Mouse (Mus musculus): ENCODE results near the gene Fat3. TPM values are rescaled to one million over a fixed set of nuclear protein-coding genes. Genes with fewer than 3 reads are reported as not detected.

Gene Fat3
- 1 to 10 TPM in 1 of 2 experiments, under 1 TPM in 1; 0.43 to 1.0 TPM for total RNA-seq (2021)
- long read RNA-seq, experiment 1 = 0 reads
- long read RNA-seq, experiment 2 = 0 reads

GRCm38 (mm10) chr9:16501186-16501711, at the start of gene Fat3:
TSS of gene Fat3 (minus strand) at chr9:16501285.
- DNase-seq = no peak

- no peak for DNase-seq
Observed at GRCm38 (mm10) chr9:16532884-16533283, 31.8 kb upstream of the Fat3 start.

GRCm38 (mm10) chr9:16517543-16517942, 16.5 kb upstream of the Fat3 start:
- DNase-seq = no peak

GRCm38 (mm10) chr9:16512005-16512404, 10.9 kb upstream of the Fat3 start:
- DNase-seq = no peak

- DNase-seq = no peak
Observed at GRCm38 (mm10) chr9:16503776-16504175, 2.7 kb upstream of the Fat3 start.

- DNase-seq = no peak
Observed at GRCm38 (mm10) chr9:16502673-16503343, 1.7 kb upstream of the Fat3 start.

GRCm38 (mm10) chr9:16501990-16502672, 1.0 kb upstream of the Fat3 start:
- peak; percentile 35 for DNase-seq

- peak; percentile 16 for DNase-seq
Observed at GRCm38 (mm10) chr9:16500382-16501185, 501 bp downstream of the Fat3 start.

- DNase-seq = peak; percentile 18
Observed at GRCm38 (mm10) chr9:16499621-16500381, 1.3 kb downstream of the Fat3 start.

GRCm38 (mm10) chr9:16498876-16499275, 2.2 kb downstream of the Fat3 start:
- no peak for DNase-seq

GRCm38 (mm10) chr9:16497361-16497760, 3.7 kb downstream of the Fat3 start:
- DNase-seq = no peak

GRCm38 (mm10) chr9:16496331-16496730, 4.8 kb downstream of the Fat3 start:
- no peak for DNase-seq

- no peak for DNase-seq
Observed at GRCm38 (mm10) chr9:16489661-16490060, 11.4 kb downstream of the Fat3 start.

- no peak for DNase-seq
Observed at GRCm38 (mm10) chr9:16487565-16487964, 13.5 kb downstream of the Fat3 start.

GRCm38 (mm10) chr9:16486229-16486628, 14.9 kb downstream of the Fat3 start:
- no peak for DNase-seq

GRCm38 (mm10) chr9:16485173-16485572, 15.9 kb downstream of the Fat3 start:
- DNase-seq = no peak

GRCm38 (mm10) chr9:16484765-16485164, 16.3 kb downstream of the Fat3 start:
- no peak for DNase-seq

GRCm38 (mm10) chr9:16461491-16461890, 39.6 kb downstream of the Fat3 start:
- DNase-seq = no peak

- no peak for DNase-seq
Observed at GRCm38 (mm10) chr9:16460591-16460990, 40.5 kb downstream of the Fat3 start.

GRCm38 (mm10) chr9:16441930-16442329, 59.2 kb downstream of the Fat3 start:
- no peak for DNase-seq

GRCm38 (mm10) chr9:16440638-16441037, 60.4 kb downstream of the Fat3 start:
- no peak for DNase-seq

GRCm38 (mm10) chr9:16439941-16440340, 61.1 kb downstream of the Fat3 start:
- no peak for DNase-seq
